Comparison of ENCODE assay signal across 9 mouse cellular contexts in genomic region chr7:29319337-29320307, GRCm38 (mm10). TPM values are rescaled to one million over a fixed set of nuclear protein-coding genes. Genes with fewer than 3 reads are reported as not detected.
DNase-seq lines count a peak whose midpoint lies in the region; ATAC-seq and TF ChIP-seq lines count a peak whose summit lies in the region.
"Had no signal": no experiment of that assay in that cellular context is flagged by ENCODE, and none has a peak within 500 bp of the region (broad histone marks: within the 10 kb centered on the region; RNA-seq: fewer than 3 reads in every experiment).

No protein-coding gene starts in this region.

- H3K9me3 ChIP-seq in heart, embryonic 15.5 days (replicated peaks) = no peaks in the 10 kb centered on the region
- no peaks in the 10 kb centered on the region for H3K9me3 ChIP-seq in hindbrain, embryonic 15.5 days
- H3K9me3 ChIP-seq in midbrain, postnatal 0 days (ENCODE audit: low read length) = no peaks in the 10 kb centered on the region

- 13% methylated on average over 19 of the region's 19 CpGs for WGBS in heart, embryonic 15.5 days
- WGBS in hindbrain, embryonic 15.5 days = 14% methylated on average over 19 of the region's 19 CpGs
- WGBS in midbrain, postnatal 0 days = 16% methylated on average over 19 of the region's 19 CpGs

- peak overlapping the region; percentile 43 for H3K4me2 ChIP-seq in heart, embryonic 15.5 days
- H3K4me2 ChIP-seq in hindbrain, embryonic 15.5 days = peak overlapping the region; percentile 33
- H3K4me2 ChIP-seq in midbrain, postnatal 0 days (ENCODE audit: low read depth, low read length, poor library complexity, severe bottlenecking) = peak overlapping the region; percentile 25

- TF ChIP-seq CTCF in midbrain, postnatal 0 days (IDR thresholded peaks at IDR 0.05) = peak; percentile 62

- no peak overlapping the region for H3K9ac ChIP-seq in heart, embryonic 15.5 days
- H3K9ac ChIP-seq in hindbrain, embryonic 15.5 days = no peak overlapping the region
- H3K9ac ChIP-seq in midbrain, postnatal 0 days (replicated peaks; ENCODE audit: low read length, poor library complexity, severe bottlenecking) = 0 out of 2 replicates have a peak overlapping the region, but pooled peaks have one; percentile 29

- peaks cover 38% of the 10 kb centered on the region for H3K27me3 ChIP-seq in heart, embryonic 15.5 days
- H3K27me3 ChIP-seq in hindbrain, embryonic 15.5 days = no peaks in the 10 kb centered on the region
- no peaks in the 10 kb centered on the region for H3K27me3 ChIP-seq in midbrain, postnatal 0 days (ENCODE audit: insufficient read depth, low read length)

- intact Hi-C loops in heart, postnatal 10 days (cut with DNase I) = no loop called here

- peaks cover 31% of the 10 kb centered on the region for H3K4me1 ChIP-seq in heart, embryonic 15.5 days (replicated peaks)
- H3K4me1 ChIP-seq in hindbrain, embryonic 15.5 days (replicated peaks) = peaks cover 65% of the 10 kb centered on the region
- peaks cover 41% of the 10 kb centered on the region for H3K4me1 ChIP-seq in midbrain, postnatal 0 days (ENCODE audit: insufficient read depth, low read length)

- no peaks in the 10 kb centered on the region for H3K36me3 ChIP-seq in heart, embryonic 15.5 days
- peaks cover 16% of the 10 kb centered on the region; the same call in 1 of the 2 replicates for H3K36me3 ChIP-seq in hindbrain, embryonic 15.5 days
- H3K36me3 ChIP-seq in midbrain, postnatal 0 days (ENCODE audit: insufficient read depth, low read length) = peaks cover 23% of the 10 kb centered on the region

- ATAC-seq in heart, embryonic 15.5 days (replicated peaks; ENCODE audit: insufficient number of reproducible peaks, insufficient read depth, low FRiP score, low read depth) = no peak
- ATAC-seq in hindbrain, embryonic 15.5 days (ENCODE audit: low FRiP score, low read depth) = no peak
- ATAC-seq in midbrain, postnatal 0 days (ENCODE audit: low FRiP score) = no peak

- no peak for DNase-seq in heart, postnatal 10 days
- peak; percentile 56 for DNase-seq in brain, adult 2 months (ENCODE audit: low read depth, low spot score)
- DNase-seq in midbrain, postnatal 0 days (ENCODE audit: low spot score) = no peak
- no peak for DNase-seq in natural killer cell, adult 2 months (ENCODE audit: low spot score in 2 of 2)
- no peak for DNase-seq in layer of hippocampus, adult 9-11 months
- DNase-seq in left cerebral cortex, adult 18-20 months (ENCODE audit: low spot score in 2 of 2) = no peak

- H3K27ac ChIP-seq in heart, embryonic 15.5 days = 0 out of 2 replicates have a peak overlapping the region, but pooled peaks have one; percentile 10
- peak overlapping the region; percentile 90 for H3K27ac ChIP-seq in hindbrain, embryonic 15.5 days (replicated peaks)
- peak overlapping the region; percentile 96 for H3K27ac ChIP-seq in midbrain, postnatal 0 days (ENCODE audit: low read depth, low read length)

- H3K4me3 ChIP-seq in heart, embryonic 15.5 days = peak overlapping the region; percentile 18; the same call in 1 of the 2 replicates
- H3K4me3 ChIP-seq in hindbrain, embryonic 15.5 days = no peak overlapping the region
- no peak overlapping the region for H3K4me3 ChIP-seq in midbrain, postnatal 0 days (ENCODE audit: low read depth, low read length)
- H3K4me3 ChIP-seq: myocyte had no signal

RNA-seq across cellular contexts. Expression of gene Dpf1, which starts 15.9 kb away (rescaled TPM):
- polyA plus RNA-seq in heart, embryonic 15.5 days (2015; fragmentation: Nextera tagmentation; extraction: Ambion mirVana) = 2.6 and 3.9 TPM in 2 replicates
- 1 to 10 TPM in 1 of 2 experiments, under 1 TPM in 1; 0.45 to 2.1 TPM for total RNA-seq in heart, postnatal 10 days (2021)
- polyA plus RNA-seq in hindbrain, embryonic 15.5 days (2015; fragmentation: Nextera tagmentation; extraction: Ambion mirVana) = 180 and 184 TPM in 2 replicates
- total RNA-seq in midbrain, postnatal 0 days (2014; rRNA removed) = 192 and 197 TPM in 2 replicates
- 160 and 162 TPM in 2 replicates for polyA plus RNA-seq in midbrain, postnatal 0 days (2015; fragmentation: Nextera tagmentation; extraction: Ambion mirVana)
- 100 to 1,000 TPM; 107 to 120 TPM for total RNA-seq in left cerebral cortex, adult 18-20 months (2021)

RNA-seq across cellular contexts. Expression of gene Ppp1r14a, which starts 30.5 kb away (rescaled TPM):
- polyA plus RNA-seq in heart, embryonic 15.5 days (2015; fragmentation: Nextera tagmentation; extraction: Ambion mirVana) = 17.0 and 20.8 TPM in 2 replicates
- total RNA-seq in heart, postnatal 10 days (2021) = 10 to 100 TPM; 21.2 to 27.8 TPM
- polyA plus RNA-seq in hindbrain, embryonic 15.5 days (2015; fragmentation: Nextera tagmentation; extraction: Ambion mirVana) = 3.0 and 5.1 TPM in 2 replicates
- total RNA-seq in midbrain, postnatal 0 days (2014; rRNA removed) = 1.3 TPM in 2 replicates
- polyA plus RNA-seq in midbrain, postnatal 0 days (2015; fragmentation: Nextera tagmentation; extraction: Ambion mirVana) = 1.4 and 1.7 TPM in 2 replicates
- total RNA-seq in left cerebral cortex, adult 18-20 months (2021) = 10 to 100 TPM; 16.8 to 18.3 TPM

RNA-seq across cellular contexts. Expression of gene Spint2, which starts 37.9 kb away (rescaled TPM):
- 77.9 and 125 TPM in 2 replicates for polyA plus RNA-seq in heart, embryonic 15.5 days (2015; fragmentation: Nextera tagmentation; extraction: Ambion mirVana)
- 10 to 100 TPM; 53.3 to 62.7 TPM for total RNA-seq in heart, postnatal 10 days (2021)
- 73.8 and 84.5 TPM in 2 replicates for polyA plus RNA-seq in hindbrain, embryonic 15.5 days (2015; fragmentation: Nextera tagmentation; extraction: Ambion mirVana)
- total RNA-seq in midbrain, postnatal 0 days (2014; rRNA removed) = 46.6 and 47.7 TPM in 2 replicates
- 148 and 153 TPM in 2 replicates for polyA plus RNA-seq in midbrain, postnatal 0 days (2015; fragmentation: Nextera tagmentation; extraction: Ambion mirVana)
- 10 to 100 TPM; 27.6 to 33.5 TPM for total RNA-seq in left cerebral cortex, adult 18-20 months (2021)

Comparison
In these comparisons a context has a peak if more than half of its experiments do, and no peak if none do; other contexts are left out.
1. H3K27ac ChIP-seq: peak in every context shown above with its lines; median percentile 96 in midbrain, postnatal 0 days; 90 in hindbrain, embryonic 15.5 days; 10 in heart, embryonic 15.5 days.
2. RNA of gene Dpf1, which starts 15.9 kb away (total RNA-seq): 192 to 197 TPM in midbrain, postnatal 0 days and 107 to 120 TPM in left cerebral cortex, adult 18-20 months; 0.45 to 2.1 TPM in heart, postnatal 10 days; every median in the first group is over 10 times any median in the second.
3. Peak in every context shown above with its lines, with median percentiles within 50 percentile points of each other: H3K4me2 ChIP-seq.